Comparison of ENCODE assay signal across 13 mouse cellular contexts in genomic region chr17:63434081-63434480, GRCm38 (mm10).
DNase-seq lines count a peak whose midpoint lies in the region; ATAC-seq lines count a peak whose summit lies in the region.
"Had no signal": no experiment of that assay in that cellular context is flagged by ENCODE, and none has a peak within 500 bp of the region (broad histone marks: within the 10 kb centered on the region; RNA-seq: fewer than 3 reads in every experiment).

No protein-coding gene starts in this region.

- H3K27me3 ChIP-seq in forebrain, embryonic 14.5 days (replicated peaks; ENCODE audit: control insufficient read depth, insufficient read depth, low read length) = no peaks in the 10 kb centered on the region
- H3K27me3 ChIP-seq in forebrain, embryonic 16.5 days (replicated peaks; ENCODE audit: control insufficient read depth, insufficient read depth, low read length) = no peaks in the 10 kb centered on the region
- H3K27me3 ChIP-seq in neural tube, embryonic 15.5 days (replicated peaks) = no peaks in the 10 kb centered on the region
- H3K27me3 ChIP-seq: embryonic facial prominence, embryonic 12.5 days; hindbrain, embryonic 13.5 days; limb, embryonic 15.5 days; neural tube, embryonic 13.5 days; stomach, embryonic 15.5 days had no signal

- 50% methylated on average over 6 of the region's 6 CpGs for WGBS in forebrain, embryonic 14.5 days
- 43% methylated on average over 6 of the region's 6 CpGs for WGBS in forebrain, embryonic 16.5 days
- WGBS in neural tube, embryonic 15.5 days = 55% methylated on average over 6 of the region's 6 CpGs

- no peak overlapping the region for H3K9ac ChIP-seq in forebrain, embryonic 14.5 days (ENCODE audit: low read length)
- no peak overlapping the region for H3K9ac ChIP-seq in forebrain, embryonic 16.5 days (replicated peaks; ENCODE audit: low read depth, low read length)
- H3K9ac ChIP-seq in neural tube, embryonic 15.5 days (replicated peaks) = no peak overlapping the region
- H3K9ac ChIP-seq: embryonic facial prominence, embryonic 12.5 days; hindbrain, embryonic 13.5 days; limb, embryonic 15.5 days; neural tube, embryonic 13.5 days; stomach, embryonic 15.5 days had no signal

- H3K4me1 ChIP-seq in forebrain, embryonic 14.5 days (ENCODE audit: control insufficient read depth, insufficient read depth, low read length) = no peaks in the 10 kb centered on the region
- H3K4me1 ChIP-seq in forebrain, embryonic 16.5 days (replicated peaks; ENCODE audit: control insufficient read depth, insufficient read depth, low read length) = no peaks in the 10 kb centered on the region
- peaks cover 7% of the 10 kb centered on the region; the same call in 1 of the 2 replicates for H3K4me1 ChIP-seq in neural tube, embryonic 15.5 days
- H3K4me1 ChIP-seq: embryonic facial prominence, embryonic 12.5 days; hindbrain, embryonic 13.5 days; limb, embryonic 15.5 days; stomach, embryonic 15.5 days had no signal

- H3K36me3 ChIP-seq in forebrain, embryonic 14.5 days (ENCODE audit: control insufficient read depth, insufficient read depth, low read length) = no peaks in the 10 kb centered on the region
- no peaks in the 10 kb centered on the region for H3K36me3 ChIP-seq in forebrain, embryonic 16.5 days (ENCODE audit: control insufficient read depth, insufficient read depth)
- H3K36me3 ChIP-seq in neural tube, embryonic 15.5 days = no peaks in the 10 kb centered on the region
- H3K36me3 ChIP-seq: embryonic facial prominence, embryonic 12.5 days; hindbrain, embryonic 13.5 days; limb, embryonic 15.5 days; neural tube, embryonic 13.5 days; stomach, embryonic 15.5 days had no signal

- no peaks in the 10 kb centered on the region for H3K9me3 ChIP-seq in forebrain, embryonic 14.5 days (replicated peaks; ENCODE audit: control insufficient read depth, low read length)
- H3K9me3 ChIP-seq in forebrain, embryonic 16.5 days (ENCODE audit: control insufficient read depth, low read length) = no peaks in the 10 kb centered on the region
- H3K9me3 ChIP-seq in neural tube, embryonic 15.5 days (replicated peaks) = no peaks in the 10 kb centered on the region
- H3K9me3 ChIP-seq: embryonic facial prominence, embryonic 12.5 days; hindbrain, embryonic 13.5 days; limb, embryonic 15.5 days; neural tube, embryonic 13.5 days; stomach, embryonic 15.5 days had no signal

- no peak overlapping the region for H3K4me2 ChIP-seq in forebrain, embryonic 14.5 days (ENCODE audit: low read length)
- H3K4me2 ChIP-seq in forebrain, embryonic 16.5 days (ENCODE audit: low read length) = no peak overlapping the region
- no peak overlapping the region for H3K4me2 ChIP-seq in neural tube, embryonic 15.5 days
- H3K4me2 ChIP-seq: embryonic facial prominence, embryonic 12.5 days; hindbrain, embryonic 13.5 days; limb, embryonic 15.5 days; neural tube, embryonic 13.5 days; stomach, embryonic 15.5 days had no signal

- no peak overlapping the region for H3K4me3 ChIP-seq in forebrain, embryonic 14.5 days (ENCODE audit: low read depth, low read length)
- no peak overlapping the region for H3K4me3 ChIP-seq in forebrain, embryonic 16.5 days (replicated peaks; ENCODE audit: low read length)
- H3K4me3 ChIP-seq in neural tube, embryonic 15.5 days (replicated peaks) = no peak overlapping the region
- H3K4me3 ChIP-seq: embryonic facial prominence, embryonic 12.5 days; hindbrain, embryonic 13.5 days; limb, embryonic 15.5 days; neural tube, embryonic 13.5 days; stomach, embryonic 15.5 days had no signal

- H3K27ac ChIP-seq in forebrain, embryonic 14.5 days (ENCODE audit: low read depth, low read length) = no peak overlapping the region
- no peak overlapping the region for H3K27ac ChIP-seq in forebrain, embryonic 16.5 days (ENCODE audit: low read length)
- no peak overlapping the region for H3K27ac ChIP-seq in neural tube, embryonic 15.5 days (replicated peaks)
- H3K27ac ChIP-seq: embryonic facial prominence, embryonic 12.5 days; hindbrain, embryonic 13.5 days; limb, embryonic 15.5 days; neural tube, embryonic 13.5 days; stomach, embryonic 15.5 days had no signal

- 0 out of 2 replicates have a peak, but pooled peaks have one; percentile 44 for ATAC-seq in forebrain, embryonic 14.5 days
- no peak for ATAC-seq in forebrain, embryonic 16.5 days
- ATAC-seq in neural tube, embryonic 15.5 days (ENCODE audit: low FRiP score) = no peak

- DNase-seq in forebrain, embryonic 14.5 days (ENCODE audit: low spot score) = peak; percentile 79
- peak; percentile 46 to 59 for DNase-seq in layer of hippocampus, postnatal 10 days (ENCODE audit: low spot score in 2 of 2)
- no peak for DNase-seq in layer of hippocampus, adult 8-10 months (ENCODE audit: low spot score in 2 of 2)
- peak; percentile 49 for DNase-seq in ES-CJ7 (ENCODE audit: low read depth, low spot score)
- DNase-seq in embryo, embryonic 11 days = peak; percentile 60
- DNase-seq in right cerebral cortex, postnatal 36 days (ENCODE audit: low spot score in 2 of 2) = no peak

Comparison
In these comparisons a context has a peak if more than half of its experiments do, and no peak if none do; other contexts are left out.
1. DNase-seq: peak in forebrain, embryonic 14.5 days (single experiment), layer of hippocampus, postnatal 10 days (2 of 2), ES-CJ7 (single experiment) and embryo, embryonic 11 days (single experiment); none in layer of hippocampus, adult 8-10 months (0 of 2) and right cerebral cortex, postnatal 36 days (0 of 2).